Mouse (Mus musculus): ENCODE measurements around the gene Hsd11b2.

Gene Hsd11b2

DNA sequence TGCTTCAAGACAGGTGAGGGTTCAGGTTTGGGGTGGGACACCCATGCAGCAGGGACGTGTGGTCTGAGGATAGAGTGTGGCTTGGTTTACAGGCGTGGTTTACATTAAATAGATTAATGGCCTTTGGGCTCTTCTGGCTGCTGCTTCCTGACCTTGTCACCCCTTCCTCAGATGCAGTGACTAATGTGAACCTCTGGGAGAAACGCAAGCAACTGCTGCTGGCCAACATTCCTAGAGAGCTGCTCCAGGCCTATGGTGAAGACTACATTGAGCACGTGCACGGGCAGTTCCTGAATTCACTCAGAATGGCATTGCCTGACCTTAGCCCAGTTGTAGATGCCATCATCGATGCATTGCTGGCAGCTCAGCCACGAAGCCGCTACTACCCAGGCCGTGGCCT is 4.3 kb downstream of the Hsd11b2 start:
- peak; percentile 22 for DNase-seq (ENCODE audit: extremely low spot score)

DNA sequence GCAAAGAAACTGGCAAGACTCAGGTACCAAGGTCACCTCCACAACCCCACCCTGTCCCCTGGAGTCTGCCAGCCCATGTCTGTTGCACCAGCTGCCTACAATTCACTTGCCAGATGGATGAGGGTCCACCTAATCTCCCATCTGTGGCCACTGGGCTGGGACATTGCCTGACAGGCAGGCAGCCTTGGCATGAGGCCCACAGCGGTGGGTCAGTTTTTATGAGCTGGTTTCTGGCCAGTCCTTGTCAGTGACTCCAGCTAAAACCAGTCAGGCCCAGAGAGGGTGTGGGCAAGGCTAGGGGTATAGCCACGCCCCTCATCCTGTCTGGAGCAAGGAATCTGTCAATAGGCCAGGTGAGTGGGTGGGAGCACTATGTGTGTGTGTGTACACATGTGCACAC is 8.6 kb downstream of the Hsd11b2 start:
- DNase-seq (ENCODE audit: extremely low spot score), result no peak

DNA sequence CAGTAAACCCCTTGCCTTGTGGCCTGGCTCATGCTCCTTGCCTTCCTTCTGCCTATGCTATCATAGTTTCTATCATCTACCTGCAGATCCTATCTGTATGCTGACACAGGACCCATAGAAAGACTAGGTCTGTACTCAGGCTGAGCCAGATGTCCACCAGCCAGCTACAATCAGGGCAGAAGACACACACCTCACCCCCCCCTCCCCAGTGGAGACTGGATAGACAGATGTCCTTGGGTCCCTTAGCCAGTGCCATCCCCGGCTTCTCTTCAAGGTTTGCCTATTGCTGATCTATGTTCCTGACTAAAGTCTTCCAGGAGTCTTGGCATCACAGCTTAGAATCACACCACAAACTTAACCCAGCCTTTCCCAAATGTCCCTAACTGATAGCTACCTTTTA is 9.7 kb downstream of the Hsd11b2 start:
- DNase-seq (ENCODE audit: extremely low spot score), result no peak

DNA sequence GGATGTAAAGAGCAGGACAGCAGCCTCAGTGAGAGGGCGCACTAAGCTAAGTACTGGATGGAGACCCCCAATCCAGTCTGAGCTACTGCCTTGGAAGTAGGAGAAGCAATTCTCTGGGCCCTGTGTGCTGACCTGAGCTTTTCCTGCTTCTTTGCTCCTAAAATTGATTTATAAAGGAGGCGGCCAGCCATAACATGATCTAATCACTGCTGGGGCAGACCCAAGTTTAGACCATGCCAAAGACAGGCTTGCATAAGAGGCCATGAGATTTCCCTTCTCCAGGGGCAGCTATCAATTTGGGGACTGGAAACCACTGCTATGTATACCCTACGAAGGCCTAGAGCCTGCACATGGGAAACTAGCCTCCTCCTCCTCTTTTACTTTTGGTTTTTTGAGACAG is 10.7 kb downstream of the Hsd11b2 start:
- no peak for DNase-seq (ENCODE audit: extremely low spot score)

DNA sequence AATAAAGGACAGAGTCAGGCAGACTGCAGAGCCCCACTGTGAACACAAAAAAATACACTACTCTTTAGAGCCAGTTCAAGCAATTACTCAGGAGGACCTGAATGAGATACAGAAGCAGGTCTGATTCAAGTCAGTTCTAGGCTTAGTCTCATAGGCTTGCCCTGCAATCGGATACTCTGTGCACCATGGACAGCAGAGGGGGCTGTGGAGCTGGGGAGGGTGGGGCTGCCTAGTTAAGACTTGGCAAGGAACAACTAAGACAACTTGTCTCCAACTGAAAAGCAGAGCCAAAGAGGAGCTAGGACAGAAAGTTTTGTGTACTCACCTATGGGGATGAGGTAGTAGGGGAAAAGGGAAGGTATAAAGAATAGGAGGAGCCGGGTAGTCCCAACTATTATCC is 13.2 kb downstream of the Hsd11b2 start:
- peak; percentile 41 for DNase-seq (ENCODE audit: extremely low spot score)

DNA sequence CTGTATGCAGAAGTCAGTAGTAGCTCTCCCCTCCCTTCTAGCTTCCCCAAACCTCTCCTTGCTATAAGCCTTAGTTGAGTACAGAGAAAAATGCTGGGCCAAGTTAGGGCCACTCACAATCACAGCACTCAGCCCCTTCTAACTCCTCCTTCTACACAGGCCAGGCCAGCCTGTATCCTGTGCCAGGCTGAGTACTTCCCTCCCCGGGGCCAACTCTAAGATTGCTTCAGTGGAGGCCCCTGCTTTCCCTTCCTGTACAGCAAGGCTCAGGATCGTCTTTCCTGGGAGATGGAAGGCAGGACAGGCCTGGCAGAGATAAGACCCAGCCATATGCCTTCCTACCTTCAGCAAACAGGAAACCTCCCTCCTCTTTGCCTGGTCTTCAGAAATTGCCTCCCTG is 14.9 kb downstream of the Hsd11b2 start:
- DNase-seq (ENCODE audit: extremely low spot score), result no peak

DNA sequence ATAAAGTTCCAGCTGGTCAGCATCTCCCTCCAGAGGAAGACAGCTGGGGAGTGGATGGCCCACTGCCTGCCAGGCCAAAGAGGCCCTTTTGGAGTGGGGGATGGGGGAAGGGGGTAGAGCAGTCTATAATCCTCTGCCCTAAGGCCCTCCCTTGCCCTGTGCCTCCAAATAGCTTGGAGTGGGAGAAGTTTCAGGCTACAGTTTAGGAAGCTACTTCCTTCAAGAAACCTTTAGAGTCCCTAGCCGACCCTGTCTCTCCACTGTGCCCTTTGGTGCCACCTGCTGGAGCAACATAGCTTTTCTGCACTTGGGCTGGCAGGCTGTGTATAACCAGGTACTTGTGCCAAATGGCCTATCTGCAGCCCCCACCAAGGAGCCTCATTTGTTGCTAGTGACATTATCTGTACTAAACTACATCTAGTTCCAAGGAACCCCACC is 15.4 kb downstream of the Hsd11b2 start:
- peak; percentile 83 for DNase-seq (ENCODE audit: extremely low spot score)

DNA sequence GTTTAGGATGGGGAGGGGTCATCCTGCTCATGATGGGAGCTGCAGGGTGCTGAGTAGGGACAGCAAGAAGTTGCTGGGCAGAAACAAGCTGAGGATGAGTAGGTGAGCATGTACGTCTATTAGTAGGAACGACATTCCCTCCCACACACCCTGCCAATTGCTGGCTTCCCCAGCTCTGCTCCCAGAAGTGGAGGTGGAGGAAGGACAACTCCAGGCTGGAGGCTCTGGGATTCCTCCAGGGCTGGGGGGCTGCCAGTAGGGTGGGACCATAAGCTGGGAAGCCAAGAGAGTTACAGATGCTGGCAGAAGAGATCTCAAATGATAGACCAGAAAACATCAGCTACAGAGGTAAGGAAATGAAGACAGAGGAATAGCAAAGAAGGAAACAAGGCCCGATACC is 18.0 kb downstream of the Hsd11b2 start:
- DNase-seq (ENCODE audit: extremely low spot score), result no peak

DNA sequence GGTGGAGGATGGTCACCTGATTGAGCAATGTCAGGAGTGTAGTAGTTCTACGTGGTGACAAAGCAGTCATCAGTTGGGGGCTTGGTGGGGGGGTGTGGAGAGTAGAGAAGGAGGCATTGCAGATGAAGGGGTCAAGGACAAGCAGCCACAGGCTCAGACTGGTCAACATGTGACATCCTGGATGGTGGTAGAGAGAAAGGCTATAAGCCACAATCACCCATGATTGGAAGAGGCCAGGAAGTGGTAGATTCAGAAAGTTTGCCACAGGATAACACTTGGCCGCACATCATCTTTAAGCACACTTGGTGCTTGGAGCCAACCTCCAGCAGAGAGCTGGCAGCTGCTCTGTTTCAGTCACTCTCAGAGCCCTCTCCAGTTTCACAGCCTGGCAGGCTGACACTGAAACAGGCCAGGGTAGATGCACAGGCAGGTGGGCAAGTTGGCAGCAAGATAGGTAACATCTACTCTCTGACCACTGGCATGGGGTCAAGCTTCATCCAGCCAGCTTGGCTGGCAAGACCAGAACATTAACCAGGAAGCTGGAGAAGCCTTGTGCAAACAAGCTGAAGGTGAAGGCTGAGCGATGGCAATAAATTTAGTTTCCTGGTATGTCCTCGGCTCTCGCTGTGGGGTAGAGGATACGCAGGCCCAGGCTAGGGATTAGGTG is 18.6 kb downstream of the Hsd11b2 start:
- no peak for DNase-seq (ENCODE audit: extremely low spot score)

DNA sequence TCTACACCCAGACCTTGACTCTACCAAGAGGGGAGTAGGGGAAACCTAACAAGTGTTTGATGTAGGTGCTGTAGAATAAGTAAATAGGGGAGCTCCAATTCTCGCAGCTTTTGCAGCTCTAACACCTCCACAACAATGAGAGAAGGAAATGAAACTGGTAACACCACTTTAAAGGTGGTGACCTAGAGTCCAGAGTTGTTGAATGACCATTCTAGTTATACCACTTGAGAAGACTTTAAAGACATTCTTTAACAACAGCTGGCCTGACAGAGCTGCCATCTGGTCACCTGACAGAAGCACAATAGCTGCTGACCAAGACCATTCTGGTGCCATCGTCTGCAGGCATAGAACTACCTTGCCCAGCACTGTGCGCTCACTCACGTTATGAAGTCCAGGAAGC is 20.4 kb downstream of the Hsd11b2 start:
- no peak for DNase-seq (ENCODE audit: extremely low spot score)

DNA sequence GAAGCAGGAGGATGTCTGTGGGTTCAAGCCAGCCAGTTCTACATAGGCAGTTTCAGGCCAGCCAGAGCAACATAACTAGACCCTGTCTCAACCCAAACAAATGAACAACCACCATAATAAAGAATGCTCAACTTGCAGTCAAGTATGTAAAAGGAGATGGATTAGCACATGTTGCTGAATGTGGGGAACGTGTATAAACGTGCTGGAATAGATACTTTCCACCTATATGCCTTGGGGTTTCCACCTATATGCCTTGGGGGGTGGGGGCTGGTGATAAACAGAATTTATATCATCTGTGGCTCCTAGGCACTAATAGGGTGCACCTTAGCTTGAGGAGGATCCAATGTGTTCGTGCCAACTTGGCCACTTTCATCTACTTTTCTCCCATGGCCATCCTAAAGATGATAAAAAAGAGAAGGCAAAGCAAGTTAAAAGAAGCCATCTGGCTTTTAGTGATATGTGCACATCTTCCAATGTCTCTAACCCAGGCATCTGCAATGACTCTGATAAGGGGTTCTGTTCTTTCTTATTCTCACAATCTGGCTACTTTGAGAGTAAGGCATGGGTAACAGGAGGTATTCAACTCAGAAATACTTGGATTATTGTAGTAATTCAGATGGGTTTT is 23.6 kb downstream of the Hsd11b2 start:
- no peak for DNase-seq (ENCODE audit: extremely low spot score)

DNA sequence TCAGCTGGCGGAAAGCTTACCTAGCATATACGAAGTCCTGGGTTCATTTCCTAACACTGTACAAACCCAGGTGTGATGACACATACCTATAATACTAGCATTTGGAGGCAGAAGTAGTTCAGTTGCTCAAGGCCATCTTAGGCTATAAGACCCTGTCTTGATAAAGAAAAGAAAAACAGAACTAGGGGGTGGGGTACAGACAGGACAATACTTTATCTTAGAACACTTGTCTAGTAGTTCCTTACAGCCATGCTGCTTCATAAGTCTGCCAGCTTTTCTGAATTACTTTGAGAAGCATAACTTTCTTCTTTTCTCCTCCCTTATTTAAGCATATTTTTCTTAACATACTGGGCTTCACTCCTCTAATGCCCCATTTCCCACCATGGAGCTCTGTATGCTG is 24.3 kb downstream of the Hsd11b2 start:
- no peak for DNase-seq (ENCODE audit: extremely low spot score)

DNA sequence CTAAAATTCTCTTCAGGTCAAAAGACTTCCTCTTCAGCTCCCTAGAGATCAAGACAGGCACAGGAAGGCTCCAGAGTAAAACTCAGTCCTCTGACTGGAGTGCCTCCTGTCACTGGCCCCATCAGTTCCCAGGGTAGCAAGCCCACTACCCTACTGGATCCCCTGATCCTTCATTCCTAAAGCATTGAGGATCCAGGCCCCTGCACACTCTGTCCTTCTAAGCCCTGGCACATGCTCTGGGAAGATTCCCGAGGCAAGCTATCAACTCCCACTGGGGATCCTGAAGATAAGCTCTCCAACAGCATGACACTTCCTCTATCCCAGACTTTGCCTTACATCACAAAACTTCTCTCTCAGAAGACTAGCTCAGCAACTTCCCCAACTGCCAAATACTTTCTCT is 25.1 kb downstream of the Hsd11b2 start:
- no peak for DNase-seq (ENCODE audit: extremely low spot score)

DNA sequence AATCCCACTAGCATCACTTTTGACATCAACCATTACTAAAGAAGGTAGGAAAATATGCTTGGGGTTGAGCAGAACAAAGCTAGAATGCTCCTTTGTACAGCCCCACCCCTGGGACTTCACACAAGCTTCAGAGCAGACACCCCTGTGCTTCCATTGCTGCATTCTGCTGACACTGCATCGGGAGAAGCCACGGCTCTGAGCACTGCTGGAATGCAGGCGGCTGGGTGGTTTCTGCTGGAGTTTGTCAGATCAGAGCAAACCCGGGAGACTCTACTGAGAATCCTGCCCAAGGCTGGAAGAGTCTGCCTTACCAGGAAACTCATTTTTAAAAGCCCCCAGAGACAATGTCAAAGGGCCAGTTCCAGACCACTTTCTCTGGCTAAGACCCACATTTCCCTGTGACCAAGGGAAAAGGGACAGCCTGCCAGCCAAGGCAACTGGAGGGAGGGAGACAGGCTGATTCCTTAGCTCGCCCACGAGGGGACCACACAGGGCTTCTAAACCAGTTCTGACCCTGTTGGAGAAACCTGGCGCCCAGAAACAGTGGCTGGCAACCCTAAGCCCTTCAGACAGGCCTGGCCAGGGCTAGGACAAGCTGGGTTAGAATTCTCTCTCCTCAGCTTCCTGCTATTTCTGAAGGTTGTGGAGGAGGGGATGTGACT is 26.1 kb downstream of the Hsd11b2 start:
- no peak for DNase-seq (ENCODE audit: extremely low spot score)

DNA sequence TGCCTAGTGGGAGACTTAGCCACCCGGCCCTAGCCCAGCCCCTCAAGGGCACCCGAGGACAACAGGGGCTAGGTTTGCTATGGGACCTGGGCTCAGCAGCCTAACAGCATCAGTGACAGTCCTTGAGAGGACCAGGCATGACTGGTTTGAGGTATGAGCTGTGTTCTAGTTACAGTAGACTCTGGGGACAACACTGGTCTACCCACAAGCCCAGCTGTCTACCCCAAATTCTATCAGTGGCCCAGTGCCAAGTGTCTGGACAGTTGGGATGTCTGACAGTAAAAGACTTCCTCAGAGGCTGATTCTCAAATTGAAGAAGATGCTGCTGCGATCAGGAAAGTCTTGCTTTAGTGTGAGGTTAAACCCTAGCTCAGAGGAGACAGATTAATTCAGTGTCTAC is 26.7 kb downstream of the Hsd11b2 start:
- no peak for DNase-seq (ENCODE audit: extremely low spot score)

DNA sequence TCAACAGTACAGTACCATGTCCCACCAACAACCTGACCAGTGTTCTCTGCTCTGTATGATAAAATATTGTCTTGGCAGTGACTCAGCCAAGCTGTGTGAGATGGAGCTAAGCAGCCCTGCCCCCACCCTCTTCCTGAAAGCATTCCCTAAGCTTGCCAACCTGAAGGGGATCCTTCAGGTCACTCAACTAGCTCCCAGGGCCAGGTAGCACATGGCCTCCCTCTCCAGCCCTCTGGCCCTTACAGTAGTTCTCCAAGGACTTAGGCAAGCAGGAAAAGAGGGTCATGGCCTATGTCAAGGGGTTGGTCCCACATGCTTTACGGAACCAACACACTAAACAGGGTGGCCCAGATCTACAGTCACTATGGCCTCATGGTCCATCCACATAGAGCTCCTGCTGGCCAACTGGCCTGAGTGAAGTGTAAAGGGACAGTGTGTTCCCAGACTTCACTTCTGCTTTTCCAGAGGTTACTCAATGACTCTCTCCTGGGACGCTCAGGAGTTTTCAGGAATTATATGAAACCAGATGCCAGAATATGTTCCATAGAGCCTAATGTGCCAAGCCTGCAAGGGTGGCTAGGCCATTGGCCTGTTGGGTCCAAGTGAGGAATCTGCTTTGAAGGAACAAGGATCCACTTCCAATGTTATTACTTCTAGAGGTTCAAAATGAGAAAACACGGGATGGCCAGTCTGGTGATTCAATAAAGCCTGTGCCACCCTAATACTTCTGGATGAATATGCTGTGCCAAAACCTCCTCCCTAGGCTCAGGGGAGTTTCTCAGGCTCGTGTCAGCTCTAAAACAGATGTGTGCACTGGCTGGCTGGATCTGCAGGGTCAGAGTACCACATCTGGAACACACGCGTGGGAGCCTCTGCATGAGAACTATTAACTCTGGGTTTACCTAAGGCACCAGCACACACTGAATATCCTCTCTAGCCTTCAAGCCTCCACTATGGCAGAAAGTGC is 28.1 kb downstream of the Hsd11b2 start:
- no peak for DNase-seq (ENCODE audit: extremely low spot score)

DNA sequence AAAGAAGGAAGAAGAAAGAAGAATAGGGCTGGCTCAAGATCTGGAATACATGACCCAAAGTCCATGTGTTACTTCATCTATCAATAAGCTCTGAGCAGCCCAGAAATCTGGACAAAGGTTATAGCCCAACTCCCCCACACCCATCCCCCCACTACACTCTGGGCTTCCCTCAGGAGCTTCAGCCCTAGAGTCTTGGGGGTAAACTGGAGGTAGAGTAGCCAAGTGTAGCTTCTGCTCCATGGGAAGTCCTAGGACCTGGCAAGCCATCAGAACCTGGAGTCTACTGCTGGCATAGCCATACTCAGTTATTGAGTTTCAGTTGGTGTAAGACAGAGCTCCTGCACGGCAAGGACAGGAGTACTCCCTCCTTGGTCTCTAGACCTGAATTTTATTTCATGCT is 31.0 kb downstream of the Hsd11b2 start:
- no peak for DNase-seq (ENCODE audit: extremely low spot score)

DNA sequence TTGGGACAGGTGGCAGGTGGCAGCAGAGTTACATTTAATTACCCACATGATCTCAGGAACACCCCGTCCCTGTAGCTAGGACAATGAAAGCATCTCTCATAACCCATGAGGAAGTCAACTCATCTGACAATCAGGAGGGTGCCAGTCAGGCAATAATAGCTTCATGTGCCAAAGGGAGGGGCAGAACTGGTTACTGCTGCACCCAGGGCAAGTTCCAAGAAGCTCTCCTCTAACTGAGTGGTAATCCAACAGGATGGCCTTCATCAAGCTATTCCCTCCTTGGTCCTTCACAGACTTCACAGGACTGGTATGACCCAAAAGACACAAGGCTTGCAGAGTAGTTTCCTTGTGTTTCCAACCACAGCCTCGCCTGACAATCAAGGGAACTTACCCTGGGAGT is 31.5 kb downstream of the Hsd11b2 start:
- no peak for DNase-seq (ENCODE audit: extremely low spot score)

DNA sequence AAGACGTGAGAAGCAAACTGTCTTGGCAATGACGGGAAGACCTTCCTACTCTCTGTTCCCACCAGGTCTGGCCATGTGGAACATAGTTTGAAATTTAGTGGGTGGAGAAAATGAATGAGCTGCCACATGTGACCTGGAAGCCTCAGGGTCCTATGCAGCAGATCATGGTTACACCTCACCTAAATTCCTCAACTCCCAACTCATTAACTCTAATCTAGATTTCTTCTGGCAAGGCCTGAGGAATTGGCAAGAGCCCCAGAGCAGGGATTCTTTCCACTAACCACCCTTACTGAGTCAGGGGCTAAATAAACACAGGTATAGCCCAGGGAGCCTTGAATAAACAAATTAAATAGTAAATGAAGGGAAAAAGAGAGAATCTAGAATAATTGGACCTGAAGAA is 33.5 kb downstream of the Hsd11b2 start:
- no peak for DNase-seq (ENCODE audit: extremely low spot score)

DNA sequence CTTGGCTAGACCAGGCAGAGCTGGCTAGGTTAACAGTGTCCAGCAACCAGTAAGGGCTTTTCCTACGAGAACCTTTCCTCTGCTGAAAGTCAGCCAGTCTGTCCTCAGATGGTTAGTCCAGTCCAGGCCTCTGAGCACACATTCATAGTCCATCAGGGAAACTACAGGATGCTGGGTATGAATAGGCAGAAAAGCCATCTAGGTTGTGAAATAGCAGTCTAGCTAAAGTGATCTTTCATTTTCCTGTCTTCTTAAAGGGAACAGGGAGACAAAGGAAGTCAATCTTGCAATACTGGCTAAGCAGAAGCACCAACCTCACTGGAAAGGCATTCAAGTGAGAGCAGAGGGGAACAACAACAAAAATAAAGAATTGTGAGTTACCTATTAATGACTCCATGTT is 34.3 kb downstream of the Hsd11b2 start:
- DNase-seq (ENCODE audit: extremely low spot score), result no peak

DNA sequence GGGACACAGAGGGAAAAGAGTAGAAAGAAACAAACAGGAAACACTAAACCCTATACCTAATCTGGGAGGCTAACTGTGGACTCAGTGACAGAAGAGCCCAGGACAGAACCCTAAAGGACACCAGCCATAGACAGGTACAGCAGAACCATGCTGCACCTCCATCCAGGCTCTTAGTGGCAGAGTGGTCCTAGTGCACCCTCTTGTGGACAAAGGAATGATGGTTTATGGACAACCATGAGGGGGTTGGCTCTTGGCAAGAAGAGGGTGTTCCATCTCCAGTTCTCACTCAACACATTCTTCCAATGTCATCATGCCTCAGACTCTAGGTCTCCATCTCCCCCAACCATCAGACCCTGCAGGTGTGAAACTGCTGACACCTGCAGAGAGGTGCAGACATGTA is 35.5 kb downstream of the Hsd11b2 start:
- DNase-seq (ENCODE audit: extremely low spot score), result peak; percentile 65

DNA sequence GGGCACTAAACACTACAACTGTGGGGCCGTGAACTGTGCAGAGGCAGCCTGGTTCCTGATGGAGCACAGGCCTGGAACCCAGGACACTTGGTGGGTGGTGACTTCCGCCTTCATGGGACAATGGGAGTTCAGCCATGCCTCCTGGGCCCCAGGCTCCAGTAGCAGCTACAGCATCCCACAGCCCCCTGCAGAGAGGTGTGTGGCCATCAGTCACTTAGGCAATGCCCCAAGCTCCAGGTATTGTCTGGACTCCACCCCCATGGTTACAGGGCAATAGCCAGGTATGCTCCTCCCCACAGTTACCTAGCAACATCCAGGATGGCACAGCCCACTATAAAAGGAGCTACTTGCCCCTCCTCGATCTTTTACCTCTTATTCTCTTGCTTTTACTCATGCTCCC is 36.7 kb downstream of the Hsd11b2 start:
- DNase-seq (ENCODE audit: extremely low spot score), result no peak
